Mouse (Mus musculus) kidney, postnatal 36 days (tissue): ENCODE results near the gene Fmo6.
A peak's percentile ranks its signal among the peaks of the same experiment; 100 is the strongest.

Source experiments
- DNase-seq, 2 experiments: peaks; one replicate each; pipeline ENCODE4 v3.0.0; 2021 to 2022; ENCODE audit warnings: mixed read lengths in 2 of 2

The Fmo6 gene

GRCm38 (mm10) chr1:162912085-162912484 is 25.2 kb downstream of the Fmo6 start:
- no peak for DNase-seq

GRCm38 (mm10) chr1:162901879-162902278 is 35.4 kb downstream of the Fmo6 start:
- DNase-seq, result no peak

DNA sequence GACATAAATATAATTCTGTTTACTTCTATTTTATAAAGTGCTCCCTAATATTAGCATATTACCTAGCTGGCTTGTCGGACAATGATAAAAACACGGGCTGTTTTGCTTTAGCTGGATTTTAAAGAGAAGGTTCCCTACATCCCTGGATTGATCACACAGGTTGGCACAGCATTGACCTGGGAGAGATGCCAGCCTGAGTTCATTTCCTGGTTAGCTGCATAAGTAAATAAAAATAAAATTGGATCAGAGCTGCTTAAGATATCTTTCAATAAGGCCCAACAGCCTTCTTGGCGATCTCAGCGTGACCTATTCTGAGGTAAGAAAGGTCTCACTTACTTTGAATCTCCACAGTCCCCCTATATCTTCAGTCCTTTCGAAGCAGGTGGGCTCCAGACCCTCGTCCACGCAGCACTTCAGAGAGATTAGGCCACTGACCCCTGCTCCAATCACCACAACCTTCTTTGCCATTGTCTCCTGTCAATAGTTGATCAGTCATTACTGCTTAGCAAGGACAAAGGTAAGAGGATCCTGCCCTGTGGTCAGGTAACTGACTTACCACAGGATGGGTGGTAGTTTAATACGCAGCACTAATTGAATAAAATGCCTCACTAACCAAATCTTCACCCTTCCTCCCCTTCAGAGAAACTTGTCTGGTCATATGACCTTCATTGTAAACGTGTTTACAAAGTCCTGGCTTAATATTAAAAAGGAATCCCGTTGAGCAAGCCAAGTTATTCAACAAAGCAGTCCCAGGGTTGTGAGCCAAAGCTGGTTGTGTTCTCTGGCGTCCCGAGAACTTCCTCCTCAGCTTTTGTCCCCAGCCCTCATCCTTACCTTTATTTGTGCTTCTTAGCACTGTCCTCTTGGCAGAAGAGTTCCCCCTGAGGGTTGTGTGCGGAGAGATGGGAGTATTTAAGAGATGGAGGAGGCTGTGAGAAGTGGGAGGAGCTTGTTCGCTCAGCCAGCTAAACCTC is 39.2 kb downstream of the Fmo6 start, which contains the start of gene Fmo2:
TSS of gene Fmo2 (minus strand) at position 889 of the 974 bp plus-strand sequence.
- peak; percentile 60 to 77 for DNase-seq

DNA sequence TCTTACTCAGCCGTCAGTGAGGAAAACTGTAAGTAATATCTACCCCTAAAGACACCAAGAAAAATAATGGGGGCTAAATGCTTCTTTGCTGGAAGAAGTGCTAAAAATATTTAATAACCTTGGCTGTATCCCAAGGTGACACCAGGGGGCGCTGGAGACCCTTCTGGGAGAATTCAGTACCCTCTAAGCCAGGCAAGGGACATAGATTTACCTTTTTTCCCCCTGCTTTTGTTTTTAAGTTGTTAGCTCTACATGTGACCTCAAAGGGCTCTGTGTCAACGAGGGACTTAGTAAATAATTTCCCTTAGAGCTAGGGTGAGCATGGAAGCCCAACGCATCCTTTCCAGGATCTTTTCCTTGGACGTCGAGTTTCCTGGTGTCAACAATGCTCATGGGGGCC is 41.4 kb downstream of the Fmo6 start:
- peak; percentile 80 to 90 for DNase-seq

DNA sequence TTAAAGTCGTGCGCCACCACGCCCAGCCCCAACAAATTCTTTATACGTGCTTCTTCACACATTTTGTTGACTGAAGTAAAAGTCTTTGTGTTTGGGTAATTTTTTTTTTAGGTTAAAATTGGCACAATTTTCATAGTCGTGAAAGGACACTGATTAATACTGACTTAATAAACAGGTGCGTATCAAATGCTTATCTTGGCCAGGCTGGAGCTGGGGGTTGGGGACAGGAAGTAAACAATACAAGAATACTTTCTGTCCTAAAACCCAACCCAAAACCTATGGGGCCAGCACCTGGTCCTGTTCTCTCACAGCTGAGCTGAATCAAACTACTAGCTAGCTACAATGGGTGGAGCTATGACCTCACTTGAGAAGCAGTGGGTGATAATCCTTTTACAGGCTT is 44.3 kb downstream of the Fmo6 start:
- no peak for DNase-seq

GRCm38 (mm10) chr1:162891980-162892451 is 45.3 kb downstream of the Fmo6 start:
- peak; percentile 38 to 71 for DNase-seq

DNA sequence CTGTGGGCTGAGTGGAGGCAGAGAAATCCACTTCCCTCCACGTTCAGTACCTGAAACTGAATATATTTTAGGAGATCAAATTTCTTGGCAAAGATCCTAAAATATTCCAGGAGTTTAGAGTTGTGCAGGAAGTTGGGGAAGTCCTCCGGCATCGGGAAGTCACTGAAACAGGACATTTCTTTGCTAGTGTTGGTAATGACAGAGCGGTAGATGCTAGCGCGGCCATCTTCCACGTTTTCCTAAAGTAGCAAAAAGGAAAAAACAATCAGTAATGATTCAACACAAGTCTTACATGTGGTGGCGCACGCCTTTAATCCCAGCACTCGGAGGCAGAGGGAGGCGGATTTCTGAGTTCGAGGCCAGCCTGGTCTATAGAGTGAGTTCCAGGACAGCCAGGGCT is 48.7 kb downstream of the Fmo6 start:
- DNase-seq, result no peak

- DNase-seq, result no peak
Observed at GRCm38 (mm10) chr1:162887644-162888043, 49.7 kb downstream of the Fmo6 start.

DNA sequence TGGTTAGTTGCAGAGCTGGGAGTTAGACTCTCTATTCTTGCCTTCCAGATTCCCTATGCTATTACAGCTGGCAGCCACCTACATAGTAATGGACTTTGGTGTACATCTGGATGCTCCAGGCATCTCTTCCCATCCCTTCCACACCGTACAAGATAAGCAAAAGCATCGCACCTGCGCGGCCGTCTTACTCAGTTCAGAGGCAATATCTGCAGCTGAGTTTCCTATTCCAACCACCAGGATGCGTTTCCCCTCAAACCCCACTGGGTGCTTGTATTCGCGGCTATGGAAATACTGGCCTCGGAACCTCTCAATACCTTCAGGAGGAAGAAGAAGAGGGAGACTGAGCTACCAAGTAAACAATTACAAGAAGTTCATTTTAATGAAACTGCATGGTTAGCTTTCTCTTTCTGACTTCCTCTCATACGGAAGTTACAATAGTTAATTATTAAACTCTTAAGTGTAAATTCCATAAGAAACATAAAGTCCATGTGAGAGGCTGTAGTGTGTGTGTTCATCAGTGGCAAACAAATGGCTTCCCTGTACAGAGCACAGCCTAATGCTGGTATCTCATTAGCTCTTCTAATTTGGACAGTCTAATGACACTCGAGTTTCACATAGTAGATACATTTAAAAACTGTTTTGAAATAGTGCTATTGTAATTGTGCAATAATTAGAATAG is 51.0 kb downstream of the Fmo6 start:
- no peak for DNase-seq

- no peak for DNase-seq
Observed at GRCm38 (mm10) chr1:162882681-162883080, 54.6 kb downstream of the Fmo6 start.

DNA sequence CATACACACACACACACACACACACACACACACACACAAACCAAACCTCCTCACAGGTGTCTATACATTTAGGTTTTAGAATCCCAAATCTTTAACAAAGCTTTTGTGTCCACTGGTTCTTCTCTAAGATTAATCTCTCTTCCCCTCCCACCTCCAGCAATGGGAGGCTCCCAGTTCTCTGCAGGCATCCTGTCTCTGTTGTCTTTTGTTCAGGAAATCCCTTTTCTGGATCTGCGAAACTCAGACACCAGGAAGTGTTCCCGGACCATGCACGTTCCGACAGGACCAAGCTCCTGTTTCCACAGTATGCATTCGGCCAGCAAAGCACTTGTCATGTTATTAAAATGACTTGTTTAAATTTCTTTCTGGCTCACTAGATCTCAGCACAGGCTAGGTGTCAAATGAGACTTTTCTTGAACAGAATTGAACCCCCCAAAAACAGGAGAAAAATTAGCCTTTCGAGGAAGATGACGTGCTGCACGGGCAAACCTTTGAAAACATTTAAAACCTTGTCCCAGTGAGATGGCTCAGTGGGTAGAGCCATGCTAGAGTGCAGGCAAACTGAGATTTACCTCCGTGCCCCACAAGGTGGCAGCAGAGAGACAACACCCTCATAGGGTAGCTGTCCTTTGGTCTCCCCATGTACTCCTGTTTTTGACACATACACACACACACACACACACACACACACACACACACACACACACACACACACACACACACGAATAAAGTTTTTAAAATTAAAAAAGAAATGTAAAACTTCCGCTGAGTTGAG is 57.5 kb downstream of the Fmo6 start:
- DNase-seq, result peak; percentile 79 to 90

- no peak for DNase-seq
Observed at GRCm38 (mm10) chr1:162875091-162875490, 62.2 kb downstream of the Fmo6 start.

GRCm38 (mm10) chr1:162871701-162872311 is 65.5 kb downstream of the Fmo6 start:
- peak; percentile 73 to 79 for DNase-seq

- DNase-seq, result no peak
Observed at GRCm38 (mm10) chr1:162870978-162871377, 66.3 kb downstream of the Fmo6 start.

DNA sequence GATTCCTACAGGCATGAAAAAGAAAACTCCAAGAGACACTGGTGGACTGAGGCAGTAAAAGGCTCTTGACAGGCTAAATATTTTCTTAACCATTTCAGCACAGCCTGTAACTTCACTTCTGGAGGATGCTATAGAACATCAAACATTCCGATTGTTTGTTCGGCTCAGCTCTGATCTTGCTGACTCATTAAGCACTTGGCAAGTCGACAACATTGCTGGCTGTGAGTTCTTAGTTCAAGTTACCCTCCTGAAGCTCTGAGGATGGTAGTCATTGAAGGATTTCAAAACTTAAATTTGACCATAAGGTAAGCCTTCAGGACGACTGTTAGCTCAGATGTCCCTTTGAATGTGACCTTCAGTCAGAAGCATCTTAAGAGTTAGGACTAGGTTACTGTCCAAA is 69.9 kb downstream of the Fmo6 start:
- DNase-seq, result no peak
